Mouse (Mus musculus) lung, adult 2 months (tissue): ENCODE measurements around the gene Far2.

Experiments
- CTCF ChIP-seq: fragments of 200-500 bp; IDR thresholded peaks from 2 replicates; pipeline ENCODE4 v1.5.1; 2011; ENCODE audit warnings: mild to moderate bottlenecking, low read length, control low read depth; ENCODE audit not compliant: insufficient read depth
- POLR2A ChIP-seq: fragments of 200-500 bp; IDR thresholded peaks from 2 replicates; pipeline ENCODE4 v1.6.1; 2011; ENCODE audit warnings: low read depth, mild to moderate bottlenecking, control low read depth, low read length, borderline replicate concordance; ENCODE audit errors: extremely low read depth

DNA sequence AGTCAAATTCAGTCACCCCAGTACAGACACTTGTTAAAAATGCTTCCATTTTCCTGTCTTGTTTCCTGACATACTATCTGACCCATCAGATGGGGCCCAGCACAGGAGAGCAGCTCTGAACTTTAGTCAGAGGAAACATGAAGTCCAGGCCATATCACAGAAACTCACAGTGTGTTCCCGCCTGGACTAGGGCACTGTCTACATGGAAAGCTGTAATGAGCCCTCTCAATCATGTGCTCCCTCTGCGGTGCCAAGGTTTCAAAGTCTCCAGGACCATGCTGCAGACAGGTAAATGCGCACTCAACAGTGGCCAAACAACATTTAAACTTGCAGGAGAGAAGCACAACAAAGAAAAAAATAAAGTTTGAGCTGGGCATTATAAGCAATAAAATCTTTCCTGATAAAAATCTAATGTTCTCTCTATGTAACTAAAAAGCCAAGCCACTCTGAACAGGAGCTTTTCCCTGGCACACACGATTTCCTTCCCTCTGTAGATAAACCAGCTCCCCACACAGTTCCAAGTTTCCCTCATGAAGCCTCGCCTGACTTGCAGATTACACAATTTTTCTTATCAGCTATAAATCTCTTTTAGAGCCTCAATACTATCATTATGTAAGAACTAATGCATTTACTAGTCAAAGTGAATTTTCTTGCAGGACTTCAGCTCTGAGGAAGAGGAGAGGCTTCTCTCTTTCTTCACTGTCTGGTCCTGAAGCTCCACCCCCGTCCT lies 147.1 kb downstream of the Far2 start:
- TF ChIP-seq CTCF, result no peak
- TF ChIP-seq POLR2A, result no peak
